Mouse (Mus musculus): ENCODE results near the gene Cluap1. TPM values are rescaled to one million over a fixed set of nuclear protein-coding genes. Genes with fewer than 3 reads are reported as not detected.
A peak's percentile ranks its signal among the peaks of the same experiment; 100 is the strongest.

The Cluap1 gene
- polyA plus RNA-seq, 1 experiment: 1.1 TPM

DNA sequence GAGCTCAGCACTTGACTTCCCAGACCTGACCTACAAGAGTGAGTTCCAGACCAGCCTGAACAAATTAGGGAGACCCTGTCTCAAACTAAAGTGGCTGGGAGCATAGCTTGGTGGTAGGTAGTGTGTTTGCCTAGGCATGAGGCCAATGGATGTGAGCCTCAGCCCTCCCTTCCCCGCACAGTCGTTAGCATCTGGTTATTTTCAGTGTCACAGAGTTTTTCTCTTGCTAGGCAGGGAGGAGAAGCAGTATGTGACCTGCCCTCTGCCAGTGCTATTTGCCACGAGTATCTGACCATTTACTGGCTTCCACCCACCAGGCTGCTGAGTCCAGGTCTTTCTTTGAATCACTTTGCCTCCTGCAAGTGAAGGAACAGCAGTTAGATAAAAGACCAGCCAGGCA lies 14.9 kb upstream of the Cluap1 start:
- Histone ChIP-seq H3K9me3 (ENCODE audit: control insufficient read depth, low read length) (no peaks in the 10 kb centered on the region), H3K27me3 (ENCODE audit: control insufficient read depth) (no peaks in the 10 kb centered on the region), H3K4me3 (replicated peaks) (no peak overlapping the region), H3K4me1 (ENCODE audit: control insufficient read depth) (peaks cover 12% of the 10 kb centered on the region), H3K36me3 (ENCODE audit: control insufficient read depth) (peaks cover 49% of the 10 kb centered on the region)
- TF ChIP-seq TAL1 (IDR thresholded peaks at IDR 0.05; ENCODE audit: low read length) (no peak), GATA1 (IDR thresholded peaks at IDR 0.05; ENCODE audit: low read length) (no peak)

DNA sequence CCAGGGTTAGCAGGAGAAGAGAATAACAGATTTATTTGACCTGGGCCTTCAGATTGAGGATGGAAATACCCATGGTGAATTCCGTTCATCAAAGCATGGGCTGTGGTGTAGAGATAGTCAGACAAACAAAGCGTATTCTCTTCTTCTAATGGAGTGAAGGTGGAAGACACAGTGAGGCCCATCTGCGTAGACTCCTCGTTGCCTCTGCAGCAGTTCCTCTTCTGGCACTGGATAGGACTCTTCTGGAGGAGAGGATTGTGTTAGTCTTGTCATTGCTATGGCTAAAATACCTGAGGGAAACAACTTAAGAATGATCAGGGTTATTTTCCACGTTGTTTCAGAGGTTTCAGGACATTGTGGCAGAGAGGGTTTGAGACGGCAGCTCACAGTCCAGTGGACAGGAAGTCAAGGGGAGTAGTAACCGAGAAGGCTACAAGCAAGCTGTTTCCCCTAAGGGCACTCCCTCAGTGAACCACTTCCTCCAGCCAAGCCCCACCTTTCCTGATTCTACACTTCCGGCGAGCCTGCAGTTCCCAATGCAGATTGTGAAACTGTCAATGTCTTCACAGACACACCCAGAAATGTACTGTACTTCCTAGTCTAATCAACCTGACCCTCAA lies 13.3 kb upstream of the Cluap1 start:
- peaks cover 12% of the 10 kb centered on the region for H3K4me1 ChIP-seq (ENCODE audit: control insufficient read depth)
- H3K36me3 ChIP-seq (ENCODE audit: control insufficient read depth): peaks cover 64% of the 10 kb centered on the region
- no peak for TF ChIP-seq TAL1 (IDR thresholded peaks at IDR 0.05; ENCODE audit: low read length)
- no peak for TF ChIP-seq GATA1 (IDR thresholded peaks at IDR 0.05; ENCODE audit: low read length)
- no peak overlapping the region for H3K4me3 ChIP-seq (replicated peaks)
- H3K27me3 ChIP-seq (ENCODE audit: control insufficient read depth): no peaks in the 10 kb centered on the region
- H3K9me3 ChIP-seq (ENCODE audit: control insufficient read depth, low read length): no peaks in the 10 kb centered on the region

DNA sequence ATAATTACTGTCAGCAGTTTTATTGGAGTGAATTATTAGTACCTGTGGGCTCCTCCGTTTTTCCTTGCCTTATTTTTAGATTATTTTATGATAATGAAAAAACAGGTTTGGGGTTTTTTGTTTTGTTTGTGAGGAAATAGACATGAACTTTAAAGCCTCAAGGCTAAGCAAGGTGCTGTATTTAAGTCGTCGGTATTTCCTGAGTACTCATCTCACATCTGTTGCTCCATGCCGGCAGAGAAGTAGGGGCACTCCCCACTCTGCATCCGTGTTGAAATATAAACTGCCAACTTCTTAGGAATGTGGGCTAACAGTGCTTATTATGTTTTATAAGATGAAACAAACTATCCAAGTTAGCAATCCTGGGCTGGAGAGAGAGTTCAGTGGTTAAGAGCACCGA lies 12.6 kb upstream of the Cluap1 start:
- TF ChIP-seq GATA1 (IDR thresholded peaks at IDR 0.05; ENCODE audit: low read length): no peak
- TF ChIP-seq TAL1 (IDR thresholded peaks at IDR 0.05; ENCODE audit: low read length): no peak
- no peaks in the 10 kb centered on the region for H3K9me3 ChIP-seq (ENCODE audit: control insufficient read depth, low read length)
- H3K36me3 ChIP-seq (ENCODE audit: control insufficient read depth): peaks cover 72% of the 10 kb centered on the region
- no peaks in the 10 kb centered on the region for H3K27me3 ChIP-seq (ENCODE audit: control insufficient read depth)
- H3K4me1 ChIP-seq (ENCODE audit: control insufficient read depth): peaks cover 12% of the 10 kb centered on the region
- H3K4me3 ChIP-seq (replicated peaks): no peak overlapping the region

- Histone ChIP-seq H3K27me3 (ENCODE audit: control insufficient read depth) (no peaks in the 10 kb centered on the region), H3K4me3 (replicated peaks) (no peak overlapping the region), H3K4me1 (ENCODE audit: control insufficient read depth) (peaks cover 12% of the 10 kb centered on the region), H3K9me3 (ENCODE audit: control insufficient read depth, low read length) (no peaks in the 10 kb centered on the region), H3K36me3 (ENCODE audit: control insufficient read depth) (peaks cover 76% of the 10 kb centered on the region)
- TF ChIP-seq TAL1 (IDR thresholded peaks at IDR 0.05; ENCODE audit: low read length): no peak
- TF ChIP-seq GATA1 (IDR thresholded peaks at IDR 0.05; ENCODE audit: low read length): no peak
Observed at GRCm38 (mm10) chr16:3896553-3896952, 12.0 kb upstream of the Cluap1 start.

GRCm38 (mm10) chr16:3907471-3907870 lies 1.1 kb upstream of the Cluap1 start:
- Histone ChIP-seq H3K36me3 (ENCODE audit: control insufficient read depth) (peaks cover 45% of the 10 kb centered on the region), H3K9me3 (ENCODE audit: control insufficient read depth, low read length) (no peaks in the 10 kb centered on the region), H3K27me3 (ENCODE audit: control insufficient read depth) (no peaks in the 10 kb centered on the region), H3K4me3 (replicated peaks) (no peak overlapping the region), H3K4me1 (ENCODE audit: control insufficient read depth) (peaks cover 32% of the 10 kb centered on the region)
- TF ChIP-seq TAL1 (IDR thresholded peaks at IDR 0.05; ENCODE audit: low read length) (no peak), GATA1 (IDR thresholded peaks at IDR 0.05; ENCODE audit: low read length) (no peak)

DNA sequence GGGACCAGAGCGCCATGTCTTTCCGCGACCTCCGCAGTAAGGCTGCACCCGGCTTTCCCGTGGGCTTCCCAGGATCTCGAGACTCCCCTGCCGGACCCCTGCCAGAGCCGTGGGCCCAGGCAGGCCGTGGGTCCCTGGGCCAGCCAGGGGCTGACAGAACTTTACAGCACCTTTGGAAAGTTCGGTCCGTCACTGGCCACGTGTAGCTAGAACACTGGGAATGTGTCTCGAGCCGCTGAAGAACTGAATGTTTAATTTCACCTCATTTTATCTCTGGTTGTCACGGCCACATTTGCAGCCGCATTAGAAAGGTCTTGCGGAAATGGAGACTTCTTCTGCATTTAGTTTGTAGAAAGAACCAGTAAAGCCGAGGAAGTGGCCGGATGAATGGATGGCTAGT lies 517 bp downstream of the Cluap1 start:
- Histone ChIP-seq H3K36me3 (ENCODE audit: control insufficient read depth) (peaks cover 46% of the 10 kb centered on the region), H3K9me3 (ENCODE audit: control insufficient read depth, low read length) (no peaks in the 10 kb centered on the region), H3K27me3 (ENCODE audit: control insufficient read depth) (no peaks in the 10 kb centered on the region), H3K4me1 (ENCODE audit: control insufficient read depth) (peaks cover 32% of the 10 kb centered on the region), H3K4me3 (replicated peaks) (peak overlapping the region; percentile 81)
- TF ChIP-seq TAL1 (IDR thresholded peaks at IDR 0.05; ENCODE audit: low read length): no peak
- TF ChIP-seq GATA1 (IDR thresholded peaks at IDR 0.05; ENCODE audit: low read length): no peak

DNA sequence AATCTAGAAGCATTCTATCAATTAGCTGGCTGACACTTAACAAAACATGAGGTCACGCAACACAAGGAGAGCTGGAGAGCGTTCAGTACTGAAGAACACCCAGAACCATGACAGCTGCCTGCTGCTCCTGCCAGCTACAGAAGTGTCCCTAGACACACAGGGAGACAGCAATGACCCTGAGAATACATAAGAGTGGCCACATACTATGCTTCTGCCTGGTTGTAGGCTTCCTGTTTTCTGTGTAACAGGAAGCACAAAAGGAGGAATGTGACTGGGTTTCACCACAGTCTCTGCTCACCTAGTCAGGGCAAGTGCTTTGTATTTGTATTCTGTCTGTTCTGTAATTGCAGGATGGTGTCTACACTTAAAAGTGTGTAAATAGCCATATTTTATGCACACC lies 12.2 kb downstream of the Cluap1 start:
- H3K4me3 ChIP-seq (replicated peaks): no peak overlapping the region
- peaks cover 3% of the 10 kb centered on the region; the same call in 1 of the 2 replicates for H3K9me3 ChIP-seq (ENCODE audit: control insufficient read depth, low read length)
- H3K4me1 ChIP-seq (ENCODE audit: control insufficient read depth): no peaks in the 10 kb centered on the region
- peaks cover 54% of the 10 kb centered on the region for H3K36me3 ChIP-seq (ENCODE audit: control insufficient read depth)
- H3K27me3 ChIP-seq (ENCODE audit: control insufficient read depth): no peaks in the 10 kb centered on the region
- TF ChIP-seq GATA1 (IDR thresholded peaks at IDR 0.05; ENCODE audit: low read length) (no peak), TAL1 (IDR thresholded peaks at IDR 0.05; ENCODE audit: low read length) (no peak)

GRCm38 (mm10) chr16:3923515-3923914 lies 14.9 kb downstream of the Cluap1 start:
- Histone ChIP-seq H3K27me3 (ENCODE audit: control insufficient read depth) (no peaks in the 10 kb centered on the region), H3K9me3 (ENCODE audit: control insufficient read depth, low read length) (peaks cover 3% of the 10 kb centered on the region; the same call in 1 of the 2 replicates), H3K4me3 (replicated peaks) (no peak overlapping the region), H3K36me3 (ENCODE audit: control insufficient read depth) (peaks cover 49% of the 10 kb centered on the region), H3K4me1 (ENCODE audit: control insufficient read depth) (no peaks in the 10 kb centered on the region)
- no peak for TF ChIP-seq TAL1 (IDR thresholded peaks at IDR 0.05; ENCODE audit: low read length)
- TF ChIP-seq GATA1 (IDR thresholded peaks at IDR 0.05; ENCODE audit: low read length): no peak

DNA sequence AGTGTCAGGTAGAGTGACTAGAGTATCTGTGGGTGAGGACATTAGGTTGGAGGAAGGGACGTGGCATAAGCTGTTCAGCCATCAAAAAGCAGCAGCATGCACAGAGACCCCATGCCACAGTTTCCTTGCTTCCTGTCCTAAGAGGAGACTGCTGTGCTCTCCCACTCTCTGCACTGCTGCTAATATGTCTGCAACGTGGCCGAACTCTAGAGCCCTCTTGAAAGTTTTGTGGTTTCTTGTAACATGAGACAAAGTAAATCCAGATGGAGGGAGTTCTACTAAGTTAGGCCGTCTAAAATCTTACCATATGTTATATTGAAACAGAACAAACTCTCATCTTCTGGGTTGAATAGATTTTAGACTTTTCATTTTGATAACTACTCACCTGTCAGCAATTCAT lies 15.4 kb downstream of the Cluap1 start:
- H3K9me3 ChIP-seq (ENCODE audit: control insufficient read depth, low read length): peaks cover 3% of the 10 kb centered on the region; the same call in 1 of the 2 replicates
- no peaks in the 10 kb centered on the region for H3K4me1 ChIP-seq (ENCODE audit: control insufficient read depth)
- no peaks in the 10 kb centered on the region for H3K27me3 ChIP-seq (ENCODE audit: control insufficient read depth)
- no peak overlapping the region for H3K4me3 ChIP-seq (replicated peaks)
- TF ChIP-seq TAL1 (IDR thresholded peaks at IDR 0.05; ENCODE audit: low read length) (no peak), GATA1 (IDR thresholded peaks at IDR 0.05; ENCODE audit: low read length) (no peak)
- peaks cover 52% of the 10 kb centered on the region for H3K36me3 ChIP-seq (ENCODE audit: control insufficient read depth)

DNA sequence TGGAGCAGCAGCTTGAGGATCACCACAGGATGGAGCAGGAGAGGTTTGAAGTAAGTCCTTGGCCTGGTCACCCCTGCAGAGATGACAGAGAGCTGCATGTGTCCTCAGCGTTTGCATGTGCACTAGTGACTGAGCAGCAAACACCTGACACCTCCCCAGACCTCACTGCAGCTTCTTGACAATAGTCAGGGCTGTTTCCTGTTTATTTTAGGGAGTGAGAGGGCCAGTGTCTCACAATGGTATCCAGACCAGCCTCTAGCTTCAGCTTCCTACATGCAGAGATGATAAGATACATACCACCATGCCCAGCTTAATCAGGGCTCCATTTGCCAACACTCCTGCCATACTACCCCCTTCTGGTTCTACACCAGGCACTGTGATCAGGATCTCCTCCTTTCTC lies 20.0 kb downstream of the Cluap1 start:
- Histone ChIP-seq H3K27me3 (ENCODE audit: control insufficient read depth) (no peaks in the 10 kb centered on the region), H3K36me3 (ENCODE audit: control insufficient read depth) (peaks cover 52% of the 10 kb centered on the region)
- no peak for TF ChIP-seq GATA1 (IDR thresholded peaks at IDR 0.05; ENCODE audit: low read length)
- no peak for TF ChIP-seq TAL1 (IDR thresholded peaks at IDR 0.05; ENCODE audit: low read length)

More for the DNA sequence above, 20.0 kb downstream of the Cluap1 start:
- H3K4me3 ChIP-seq (replicated peaks): no peak overlapping the region
- no peaks in the 10 kb centered on the region for H3K4me1 ChIP-seq (ENCODE audit: control insufficient read depth)
- H3K9me3 ChIP-seq (ENCODE audit: control insufficient read depth, low read length): peaks cover 3% of the 10 kb centered on the region; the same call in 1 of the 2 replicates
